Mouse (Mus musculus) fibroblast of lung, adult 2 months (primary cell): ENCODE data around the gene Ptms.

Source experiments
- DNase-seq: peaks from one replicate; pipeline ENCODE4 v3.0.0-alpha.2; 2011; ENCODE audit warnings: low read depth

The Ptms gene

GRCm38 (mm10) chr6:124919695-124920317 lies at the start of gene Ptms:
Gene Ptms (minus strand): TSS chr6:124920103.
- DNase-seq, result peak; percentile 97

- peak; percentile 28 for DNase-seq
Observed at GRCm38 (mm10) chr6:124967766-124968165, 47.9 kb upstream of the Ptms start.

- DNase-seq, result no peak
Observed at GRCm38 (mm10) chr6:124966466-124967118, 46.7 kb upstream of the Ptms start.

GRCm38 (mm10) chr6:124965747-124966146 lies 45.8 kb upstream of the Ptms start:
- no peak for DNase-seq

GRCm38 (mm10) chr6:124965088-124965719 lies 45.3 kb upstream of the Ptms start, which contains the start of gene Cops7a:
Gene Cops7a (minus strand): TSS chr6:124965538.
- DNase-seq, result peak; percentile 77

GRCm38 (mm10) chr6:124964638-124965037 lies 44.7 kb upstream of the Ptms start:
- no peak for DNase-seq

- no peak for DNase-seq
Observed at GRCm38 (mm10) chr6:124961021-124961420, 41.1 kb upstream of the Ptms start.

- DNase-seq, result no peak
Observed at GRCm38 (mm10) chr6:124959960-124960359, 40.1 kb upstream of the Ptms start.

- no peak for DNase-seq
Observed at GRCm38 (mm10) chr6:124958127-124958526, 38.2 kb upstream of the Ptms start.

- no peak for DNase-seq
Observed at GRCm38 (mm10) chr6:124955212-124955611, 35.3 kb upstream of the Ptms start.

GRCm38 (mm10) chr6:124953991-124954715 lies 34.2 kb upstream of the Ptms start:
- no peak for DNase-seq

GRCm38 (mm10) chr6:124943526-124943925 lies 23.6 kb upstream of the Ptms start:
- no peak for DNase-seq

- no peak for DNase-seq
Observed at GRCm38 (mm10) chr6:124941679-124942078, 21.8 kb upstream of the Ptms start.

GRCm38 (mm10) chr6:124938554-124938953 lies 18.7 kb upstream of the Ptms start:
- DNase-seq, result no peak

GRCm38 (mm10) chr6:124937493-124937892 lies 17.6 kb upstream of the Ptms start:
- no peak for DNase-seq

- DNase-seq, result no peak
Observed at GRCm38 (mm10) chr6:124936681-124937080, 16.8 kb upstream of the Ptms start.

- DNase-seq, result no peak
Observed at GRCm38 (mm10) chr6:124934670-124935069, 14.8 kb upstream of the Ptms start.

- no peak for DNase-seq
Observed at GRCm38 (mm10) chr6:124933127-124933526, 13.2 kb upstream of the Ptms start.

GRCm38 (mm10) chr6:124932314-124932695 lies 12.4 kb upstream of the Ptms start:
- DNase-seq, result no peak

GRCm38 (mm10) chr6:124931525-124932313 lies 11.8 kb upstream of the Ptms start:
- no peak for DNase-seq

GRCm38 (mm10) chr6:124930754-124931524 lies 11.0 kb upstream of the Ptms start, which contains the start of gene Mlf2:
Gene Mlf2 (plus strand): TSS chr6:124931386.
- peak; percentile 99 for DNase-seq
